Mouse (Mus musculus): Measurements from ENCODE around the gene Ankrd49.

DNA sequence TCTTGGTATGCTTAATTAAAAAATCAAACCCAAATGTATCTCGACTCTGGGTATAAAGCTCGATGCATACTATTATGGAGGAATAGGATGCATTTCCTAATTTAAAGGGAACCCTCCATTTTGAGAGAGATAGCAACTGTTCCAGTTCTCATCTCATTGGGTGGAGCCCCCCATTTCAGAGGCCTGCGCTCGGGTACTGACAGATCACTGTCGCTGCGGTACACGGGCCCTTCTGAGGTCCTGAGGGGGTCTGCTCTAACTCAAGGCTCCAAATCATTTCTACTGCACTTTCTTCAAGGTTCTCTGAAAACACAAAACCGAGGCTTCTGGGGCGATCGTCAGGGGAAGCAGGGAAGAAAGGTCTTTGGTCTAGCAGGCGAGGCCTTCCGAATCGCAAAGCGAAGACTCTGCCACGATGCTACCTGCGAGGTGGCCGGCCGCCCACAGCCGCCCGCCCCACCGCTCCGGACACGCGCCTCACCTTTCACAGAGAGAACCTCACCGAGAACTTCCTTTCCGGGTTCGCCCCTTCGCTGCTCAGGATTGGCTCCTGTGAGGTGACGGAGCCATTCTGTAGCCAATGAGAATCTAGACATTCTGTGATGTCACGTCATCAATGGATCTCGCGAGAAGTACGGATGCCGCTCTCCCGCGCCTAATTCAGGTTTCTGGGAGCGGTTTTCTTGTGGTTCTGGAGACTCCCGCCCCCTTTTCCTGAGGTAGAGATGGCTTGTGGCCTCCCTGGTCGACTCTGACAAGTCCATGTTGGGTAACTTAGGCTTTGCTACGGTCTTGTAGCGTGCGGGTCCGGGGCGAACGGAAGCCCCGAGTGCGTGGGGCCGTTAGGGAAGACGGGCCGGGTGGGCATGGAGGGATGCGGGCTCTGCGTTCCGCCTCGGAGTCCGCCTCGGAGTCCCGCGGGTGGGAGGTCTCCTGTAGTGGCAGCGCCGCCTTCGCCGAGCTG is at the start of gene Ankrd49, which contains the start of gene Mre11a:
- no peak for TF ChIP-seq CTCF (conservative IDR thresholded peaks at IDR 0.05; ENCODE audit: insufficient read depth, insufficient read length, low read depth, low read length)
- no peak for TF ChIP-seq POLR2A (IDR thresholded peaks at IDR 0.05; ENCODE audit: low read depth, low read length)
